Mouse (Mus musculus) spleen, adult 2 months (tissue): ENCODE data around the gene Slc6a6.

Experiments used
- CTCF ChIP-seq: fragments of 200-500 bp; IDR thresholded peaks from 2 replicates; pipeline ENCODE4 v1.5.1; 2011; ENCODE audit warnings: mild to moderate bottlenecking, inconsistent platforms; ENCODE audit not compliant: insufficient read depth, insufficient read length, insufficient replicate concordance; ENCODE audit errors: extremely low read depth
- POLR2A ChIP-seq: fragments of 200-500 bp; IDR thresholded peaks from 2 replicates; pipeline ENCODE4 v1.6.1; 2011; ENCODE audit warnings: low read depth, low read length, inconsistent platforms

DNA sequence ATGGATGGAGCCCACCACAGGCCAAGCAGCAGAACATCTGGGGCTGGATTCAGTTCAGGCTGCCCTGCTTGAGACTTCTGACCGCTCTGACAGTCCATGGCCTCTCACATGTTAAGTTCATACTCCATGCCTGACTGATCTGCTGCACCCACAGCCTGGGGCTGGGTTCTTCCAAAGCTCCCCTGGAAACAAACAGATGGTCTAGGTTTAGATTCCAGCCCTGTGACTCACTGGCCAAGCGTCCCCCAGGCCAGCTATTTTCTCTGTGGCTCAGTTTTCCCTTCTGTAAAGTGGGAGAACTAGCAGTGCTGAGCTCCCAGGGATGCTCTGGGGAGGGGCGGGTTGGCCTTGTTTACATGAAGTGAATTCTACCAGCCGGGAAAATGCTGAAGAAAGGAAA, 2.0 kb upstream of the Slc6a6 start:
- TF ChIP-seq POLR2A (no peak), CTCF (no peak)
